Mouse (Mus musculus) MEL (cell line): ENCODE data around the gene Adamts10.

ENCODE experiments used
- CHD1 ChIP-seq: IDR thresholded peaks from 2 replicates; pipeline ENCODE4 v1.6.1; 2012; ENCODE audit warnings: low read depth, mild to moderate bottlenecking, inconsistent platforms, low read length, improper control_type of control experiment
- CTCF ChIP-seq, 3 experiments: IDR thresholded peaks in 2 of 3; conservative IDR thresholded peaks in 1 of 3; 2 replicates each; pipeline ENCODE4 v1.5.1; 2011 to 2012; ENCODE audit warnings: low read length in 3 of 3, low read depth in 2 of 3, mild to moderate bottlenecking in 2 of 3, improper control_type of control experiment in 1 of 3, inconsistent platforms in 1 of 3, mixed read lengths in 1 of 3, moderate library complexity in 1 of 3; ENCODE audit not compliant: control insufficient read depth in 1 of 3, insufficient read depth in 1 of 3, poor library complexity in 1 of 3, severe bottlenecking in 1 of 3
- E2F4 ChIP-seq: IDR thresholded peaks from 2 replicates; pipeline ENCODE4 v1.6.1; 2011; ENCODE audit warnings: low read depth, low read length, improper control_type of control experiment, borderline replicate concordance
- ELF1 ChIP-seq: IDR thresholded peaks from 2 replicates; pipeline ENCODE4 v1.6.1; 2014; ENCODE audit warnings: low read depth, mild to moderate bottlenecking, inconsistent platforms, low read length, improper control_type of control experiment, moderate library complexity
- EP300 ChIP-seq, 2 experiments: IDR thresholded peaks; 2 replicates each; pipeline ENCODE4 v1.6.1; 2011; ENCODE audit warnings: improper control_type of control experiment in 2 of 2, low read length in 2 of 2, low read depth in 1 of 2, mild to moderate bottlenecking in 1 of 2
- ETS1 ChIP-seq: IDR thresholded peaks from 2 replicates; pipeline ENCODE4 v1.6.1; 2012; ENCODE audit warnings: low read depth, mild to moderate bottlenecking, inconsistent platforms, low read length, improper control_type of control experiment, moderate library complexity
- MAZ ChIP-seq: IDR thresholded peaks from 2 replicates; pipeline ENCODE4 v1.6.1; 2012; ENCODE audit warnings: low read depth, mild to moderate bottlenecking, inconsistent platforms, low read length, improper control_type of control experiment
- MXI1 ChIP-seq: IDR thresholded peaks from 2 replicates; pipeline ENCODE4 v1.6.1; 2011; ENCODE audit warnings: mild to moderate bottlenecking, low read depth, low read length, improper control_type of control experiment
- POLR2A ChIP-seq, 2 experiments: IDR thresholded peaks; 2 replicates each; pipeline ENCODE4 v1.6.1; 2011 to 2012; ENCODE audit warnings: low read length in 2 of 2, mild to moderate bottlenecking in 2 of 2, control low read depth in 1 of 2, improper control_type of control experiment in 1 of 2, low read depth in 1 of 2, moderate library complexity in 1 of 2; ENCODE audit not compliant: control insufficient read depth in 1 of 2, insufficient read depth in 1 of 2, poor library complexity in 1 of 2
- POLR2AphosphoS5 ChIP-seq: IDR thresholded peaks from 2 replicates; pipeline ENCODE4 v1.6.1; 2012; ENCODE audit warnings: low read depth, borderline replicate concordance, mild to moderate bottlenecking, inconsistent platforms, low read length, moderate library complexity, mixed read lengths
- TBP ChIP-seq: IDR thresholded peaks from 2 replicates; pipeline ENCODE4 v1.8.0; 2011; ENCODE audit warnings: low read depth, low read length, improper control_type of control experiment
- USF1 ChIP-seq: IDR thresholded peaks from 2 replicates; pipeline ENCODE4 v1.6.1; 2014; ENCODE audit warnings: low read depth, mild to moderate bottlenecking, inconsistent platforms, low read length, improper control_type of control experiment, moderate library complexity
- ZC3H11A ChIP-seq: IDR thresholded peaks from 2 replicates; pipeline ENCODE4 v1.6.1; 2012; ENCODE audit warnings: low read depth, mild to moderate bottlenecking, inconsistent platforms, low read length, improper control_type of control experiment
- ZMIZ1 ChIP-seq: IDR thresholded peaks from 2 replicates; pipeline ENCODE4 v1.6.1; 2012; ENCODE audit warnings: low read depth, mild to moderate bottlenecking, inconsistent platforms, low read length, improper control_type of control experiment, moderate library complexity

GRCm38 (mm10) chr17:33566182-33566581 lies 42.2 kb downstream of the Adamts10 start:
- TF ChIP-seq MXI1 (no peak), MAZ (no peak), POLR2A (IDR thresholded peaks at IDR 0.05; ENCODE audit: control insufficient read depth in 1 of 2, insufficient read depth in 1 of 2, low read depth in 1 of 2, low read length in 2 of 2, poor library complexity in 1 of 2) (no peak), CTCF (IDR thresholded peaks at IDR 0.05 in 2 of 3, conservative IDR thresholded peaks at IDR 0.05 in 1 of 3; ENCODE audit: control insufficient read depth in 1 of 3, insufficient read depth in 1 of 3, low read depth in 2 of 3, low read length in 3 of 3, poor library complexity in 1 of 3, severe bottlenecking in 1 of 3) (no peak), E2F4 (no peak), CHD1 (no peak), ZC3H11A (no peak), ETS1 (no peak), POLR2AphosphoS5 (no peak), ELF1 (0 out of 2 replicates have a peak, but pooled peaks have one; percentile 35), USF1 (no peak), ZMIZ1 (no peak), TBP (peak; percentile 48; the same call in 1 of the 2 replicates), EP300 (IDR thresholded peaks at IDR 0.05; ENCODE audit: low read depth in 1 of 2, low read length in 2 of 2) (peak; percentile 43 to 71; a peak in 3 of 4 replicates)
